ENCODE assay signal across 21 mouse cellular contexts in genomic region chr3:52610466-52610865, GRCm38 (mm10).
DNase-seq lines count a peak whose midpoint lies in the region; TF ChIP-seq lines count a peak whose summit lies in the region.
"Had no signal": no experiment of that assay in that cellular context is flagged by ENCODE, and none has a peak within 500 bp of the region (broad histone marks: within the 10 kb centered on the region; RNA-seq: fewer than 3 reads in every experiment).

No protein-coding gene starts in this region.

- H3K27me3 ChIP-seq in thymus, adult 2 months (ENCODE audit: control insufficient read depth, insufficient read depth, low read length): no peaks in the 10 kb centered on the region
- H3K27me3 ChIP-seq: forebrain, embryonic 13.5 days; heart, embryonic 13.5 days had no signal

- TF ChIP-seq CTCF in thymus, adult 2 months (IDR thresholded peaks at IDR 0.05; ENCODE audit: borderline replicate concordance, control insufficient read depth, extremely low read depth, insufficient read depth, low read length, poor library complexity): no peak

- TF ChIP-seq POLR2A in thymus, adult 2 months (IDR thresholded peaks at IDR 0.05; ENCODE audit: control insufficient read depth, extremely low read depth, insufficient read depth, low read length, poor library complexity): no peak

- DNase-seq in thymus, postnatal 0 days (ENCODE audit: low spot score): peak; percentile 83
- DNase-seq in thymus, adult 2 months: no peak
- peak; percentile 49 for DNase-seq in naive thymus-derived CD4-positive, alpha-beta T cell, adult 2 months (ENCODE audit: low read depth)
- peak; percentile 14 to 45 for DNase-seq in thymus, postnatal 36 days
- DNase-seq in urinary bladder, postnatal 14 days (ENCODE audit: low spot score): no peak
- no peak for DNase-seq in layer of hippocampus, adult 18-20 months (ENCODE audit: low spot score in 2 of 2)
- DNase-seq: adrenal gland, adult 8-10 months; adrenal gland, postnatal 25 days; cerebellum, adult 11-12 months; cerebellum, adult 8-10 months; cerebellum, postnatal 10 days; gastrocnemius, adult 2 months; gastrocnemius, postnatal 14 days; heart, adult 18-20 months; heart, postnatal 14 days; heart, postnatal 4 days had no signal

- H3K4me3 ChIP-seq in thymus, adult 2 months (ENCODE audit: control insufficient read depth, insufficient read depth, low read length): no peak overlapping the region
- H3K4me3 ChIP-seq: forebrain, embryonic 10.5 days; forebrain, embryonic 13.5 days; gastrocnemius, adult 2 months; heart, embryonic 13.5 days had no signal

- no peak overlapping the region for H3K27ac ChIP-seq in thymus, adult 2 months (ENCODE audit: control insufficient read depth, insufficient read depth, low read length)
- H3K27ac ChIP-seq: forebrain, embryonic 10.5 days; forebrain, embryonic 13.5 days; gastrocnemius, adult 2 months; heart, embryonic 13.5 days; hindbrain, embryonic 14.5 days; hindbrain, postnatal 0 days had no signal

- 60% methylated on average over 3 of the region's 3 CpGs for WGBS in thymus, adult 2 months

- H3K36me3 ChIP-seq in thymus, adult 2 months (ENCODE audit: control insufficient read depth, insufficient read depth, low read length): no peaks in the 10 kb centered on the region
- H3K36me3 ChIP-seq: forebrain, embryonic 10.5 days; heart, embryonic 13.5 days had no signal

- 0 out of 2 replicates have a peak, but pooled peaks cover 4% of the 10 kb centered on the region for H3K4me1 ChIP-seq in thymus, adult 2 months (replicated peaks; ENCODE audit: control insufficient read depth, insufficient read depth, low read length)
- H3K4me1 ChIP-seq: heart, embryonic 13.5 days had no signal

Comparison
In these comparisons a context has a peak if more than half of its experiments do, and no peak if none do; other contexts are left out.
1. DNase-seq: peak in thymus, postnatal 0 days (single experiment), naive thymus-derived CD4-positive, alpha-beta T cell, adult 2 months (single experiment) and thymus, postnatal 36 days (2 of 2); none in thymus, adult 2 months (single experiment), urinary bladder, postnatal 14 days (single experiment) and layer of hippocampus, adult 18-20 months (0 of 2).